Mouse (Mus musculus): ENCODE data around the gene Otog. TPM values are rescaled to one million over a fixed set of nuclear protein-coding genes. Genes with fewer than 3 reads are reported as not detected.

Otog gene
- total RNA-seq (2015; ENCODE audit: low replicate concordance): not detected in 2 replicates
- total RNA-seq (2017; ENCODE audit: low replicate concordance): not detected in 2 replicates

GRCm38 (mm10) chr7:46240696-46241095 lies at the start of gene Otog:
Gene Otog (plus strand): TSS chr7:46240987.
- no peak for ATAC-seq (replicated peaks; ENCODE audit: low FRiP score, poor library complexity, severe bottlenecking)

GRCm38 (mm10) chr7:46195356-46195755 lies 45.4 kb upstream of the Otog start:
- ATAC-seq (replicated peaks; ENCODE audit: low FRiP score, poor library complexity, severe bottlenecking): no peak

- no peak for ATAC-seq (replicated peaks; ENCODE audit: low FRiP score, poor library complexity, severe bottlenecking)
These were observed 40.8 kb upstream of the Otog start for GRCm38 (mm10) chr7:46200021-46200420.

DNA sequence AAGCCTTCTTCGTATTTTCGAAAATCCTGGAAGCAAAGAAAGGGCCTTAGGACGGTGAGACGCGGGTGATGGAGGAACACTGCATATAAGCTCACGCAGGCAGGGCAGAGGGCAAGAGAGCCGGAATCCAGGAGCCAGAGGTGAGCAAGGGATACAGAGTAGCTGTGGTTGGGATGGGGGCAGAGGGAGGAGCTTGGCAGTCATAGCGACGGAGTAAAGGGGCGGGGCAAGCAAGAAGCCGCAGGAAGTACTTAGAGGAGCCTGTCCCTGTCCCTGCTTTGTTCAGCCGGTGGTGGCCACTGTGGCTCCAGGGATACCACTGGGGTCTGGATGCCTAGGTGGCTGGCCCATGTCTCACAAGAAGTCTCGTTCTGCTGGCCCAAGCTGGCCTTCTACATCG lies 39.1 kb upstream of the Otog start:
- no peak for ATAC-seq (replicated peaks; ENCODE audit: low FRiP score, poor library complexity, severe bottlenecking)

GRCm38 (mm10) chr7:46204046-46204471 lies 36.7 kb upstream of the Otog start:
- ATAC-seq (replicated peaks; ENCODE audit: low FRiP score, poor library complexity, severe bottlenecking): no peak

GRCm38 (mm10) chr7:46204775-46205174 lies 36.0 kb upstream of the Otog start:
- no peak for ATAC-seq (replicated peaks; ENCODE audit: low FRiP score, poor library complexity, severe bottlenecking)

GRCm38 (mm10) chr7:46208131-46208530 lies 32.7 kb upstream of the Otog start:
- no peak for ATAC-seq (replicated peaks; ENCODE audit: low FRiP score, poor library complexity, severe bottlenecking)

- ATAC-seq (replicated peaks; ENCODE audit: low FRiP score, poor library complexity, severe bottlenecking): no peak
These were observed 30.5 kb upstream of the Otog start for GRCm38 (mm10) chr7:46210276-46210675.

DNA sequence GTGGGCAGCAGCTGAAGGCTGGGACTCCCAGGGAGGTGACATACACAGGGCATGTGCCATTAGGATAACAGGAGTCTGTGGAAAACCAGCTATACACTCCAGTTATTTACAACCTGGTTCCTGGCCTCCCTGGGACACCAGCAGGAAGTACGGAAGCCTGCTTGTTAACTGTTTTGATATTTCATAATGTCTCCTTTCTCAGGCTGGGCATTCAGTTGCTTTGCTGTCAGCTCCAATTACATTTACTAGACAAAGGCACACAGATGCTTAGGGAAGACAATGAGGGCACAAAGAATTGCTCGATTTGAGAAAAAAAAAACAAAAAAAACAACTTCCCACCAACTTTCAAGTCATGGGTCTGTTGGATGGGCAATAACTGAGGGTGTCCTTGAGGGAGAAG lies 24.3 kb upstream of the Otog start:
- no peak for ATAC-seq (replicated peaks; ENCODE audit: low FRiP score, poor library complexity, severe bottlenecking)

DNA sequence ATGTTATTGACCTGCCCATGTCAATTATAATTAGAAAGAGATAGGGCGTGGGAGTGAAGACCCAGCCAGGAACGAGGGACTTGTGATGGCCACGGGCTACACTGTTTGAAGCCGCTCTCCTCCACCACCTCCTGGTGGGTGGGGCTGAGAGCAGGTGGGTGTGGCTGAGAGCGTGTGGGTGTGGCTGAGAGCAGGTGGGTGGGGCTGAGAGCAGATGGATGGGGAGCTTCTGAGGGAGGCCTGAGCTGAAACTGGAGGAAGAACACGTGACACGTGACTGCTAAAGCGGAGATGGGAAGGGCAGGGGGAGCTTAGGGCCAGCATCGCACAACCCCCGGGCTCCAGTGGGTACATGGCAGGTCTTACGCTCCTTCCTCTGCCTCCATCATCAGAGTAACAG lies 22.4 kb upstream of the Otog start:
- ATAC-seq (replicated peaks; ENCODE audit: low FRiP score, poor library complexity, severe bottlenecking): peak; percentile 69

DNA sequence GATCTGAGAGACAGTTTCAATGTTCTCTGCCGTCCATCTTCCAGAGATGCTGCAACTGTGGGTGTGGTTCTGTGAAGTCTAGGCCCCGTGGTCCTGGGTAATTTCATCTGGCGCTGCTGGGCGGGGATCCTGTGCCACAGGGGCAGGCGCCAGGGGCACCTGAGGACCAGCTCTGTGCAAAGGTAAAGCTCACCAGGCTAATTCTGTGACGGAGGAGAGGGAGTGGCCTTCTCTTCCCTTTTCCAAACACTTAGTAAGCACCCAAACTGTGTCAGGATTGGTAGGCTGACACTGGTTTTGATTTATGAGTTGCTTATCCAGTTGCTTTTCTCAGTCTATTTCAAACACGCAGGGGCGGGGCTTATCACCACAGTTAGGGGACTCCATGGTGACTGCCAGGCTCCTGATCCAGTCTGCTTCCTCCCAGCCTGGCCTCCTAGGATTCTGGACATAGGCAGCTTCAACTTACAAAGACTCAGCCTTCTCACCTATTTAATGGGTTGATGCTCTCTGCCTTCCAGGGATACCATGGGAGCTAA lies 20.1 kb upstream of the Otog start:
- ATAC-seq (replicated peaks; ENCODE audit: low FRiP score, poor library complexity, severe bottlenecking): no peak

- no peak for ATAC-seq (replicated peaks; ENCODE audit: low FRiP score, poor library complexity, severe bottlenecking)
These were observed 14.5 kb upstream of the Otog start for GRCm38 (mm10) chr7:46226253-46226652.

DNA sequence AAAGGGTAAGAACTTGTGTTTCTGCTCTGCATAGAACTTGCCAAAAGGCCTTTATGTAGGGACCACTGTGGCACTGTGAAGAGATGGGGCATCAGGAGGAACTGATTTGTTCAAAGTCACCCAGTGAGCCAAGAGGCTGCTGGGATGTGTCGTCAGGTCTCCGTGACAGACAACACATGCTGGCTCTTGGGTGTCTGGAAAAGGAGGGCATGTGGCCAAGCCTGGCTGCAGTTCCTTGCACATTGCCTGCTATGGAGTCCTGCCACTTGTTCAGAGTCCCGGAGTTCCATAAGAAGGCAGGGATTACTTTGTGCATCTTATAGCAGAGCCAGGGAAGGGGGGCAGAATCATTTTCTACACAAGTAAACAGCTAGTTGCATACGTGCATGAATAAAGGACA lies 13.9 kb upstream of the Otog start:
- ATAC-seq (replicated peaks; ENCODE audit: low FRiP score, poor library complexity, severe bottlenecking): no peak

DNA sequence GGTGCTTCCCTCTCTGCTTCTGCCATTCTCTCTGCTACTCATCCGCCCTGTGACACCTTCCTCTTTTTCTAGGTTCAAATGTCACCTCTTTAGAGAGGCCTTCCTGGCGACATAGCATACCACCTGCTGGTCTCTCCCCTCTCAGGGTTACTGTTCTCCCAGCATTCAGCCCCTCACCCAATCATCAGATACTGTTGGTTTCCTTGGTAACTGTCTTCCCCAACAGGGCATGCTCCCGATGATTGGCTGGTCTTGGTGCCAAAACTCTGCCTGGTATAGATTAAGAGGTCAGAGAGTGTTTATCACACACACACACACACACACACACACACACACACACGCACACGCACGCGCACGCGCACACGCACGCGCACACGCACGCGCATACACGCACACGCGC lies 4.8 kb upstream of the Otog start:
- ATAC-seq (replicated peaks; ENCODE audit: low FRiP score, poor library complexity, severe bottlenecking): no peak

DNA sequence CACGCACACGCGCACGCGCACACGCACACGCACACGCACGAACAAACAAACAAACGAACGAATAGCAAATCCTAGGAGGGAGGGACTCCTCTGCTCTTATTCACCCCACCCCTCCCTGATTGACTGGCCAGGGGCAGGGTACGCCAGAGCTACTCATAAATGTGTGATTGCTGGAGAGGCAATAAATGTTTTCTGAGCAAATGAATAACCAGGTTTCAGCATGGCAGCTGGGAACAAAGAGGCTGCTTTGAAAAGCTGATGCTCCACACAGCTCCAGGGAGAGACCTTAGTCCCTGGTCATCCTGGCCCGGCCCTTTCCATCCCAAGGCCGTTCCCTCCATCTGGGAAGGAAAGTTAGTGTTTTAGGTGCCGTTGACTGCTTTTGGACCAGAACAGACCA lies 4.4 kb upstream of the Otog start:
- no peak for ATAC-seq (replicated peaks; ENCODE audit: low FRiP score, poor library complexity, severe bottlenecking)

GRCm38 (mm10) chr7:46237192-46237591 lies 3.6 kb upstream of the Otog start:
- ATAC-seq (replicated peaks; ENCODE audit: low FRiP score, poor library complexity, severe bottlenecking): no peak

DNA sequence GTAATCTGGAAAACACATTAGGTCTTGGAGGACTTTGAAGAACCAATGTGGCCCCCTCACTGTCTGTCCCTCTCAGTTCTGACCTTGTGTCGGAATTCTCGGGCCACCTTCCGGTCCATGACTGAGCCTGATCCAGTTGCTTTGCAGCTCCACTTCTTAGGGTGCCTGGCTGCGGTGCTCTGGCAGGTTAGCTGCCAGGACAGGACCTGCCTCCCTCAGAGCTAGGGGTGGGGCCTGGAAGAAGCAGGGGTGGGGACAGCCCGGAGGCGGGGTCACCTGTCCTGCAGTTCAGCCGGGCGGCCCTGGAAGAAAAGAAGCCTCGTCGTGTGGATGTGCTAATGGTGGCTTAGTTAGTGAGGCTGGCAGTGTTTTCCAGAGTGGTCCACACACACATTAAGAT lies 2.4 kb upstream of the Otog start, which contains the start of gene Ush1c:
Gene Ush1c (minus strand): TSS at position 158 of the 400 bp plus-strand sequence.
- no peak for ATAC-seq (replicated peaks; ENCODE audit: low FRiP score, poor library complexity, severe bottlenecking)

- no peak for ATAC-seq (replicated peaks; ENCODE audit: low FRiP score, poor library complexity, severe bottlenecking)
These were observed 696 bp upstream of the Otog start for GRCm38 (mm10) chr7:46240091-46240490.

DNA sequence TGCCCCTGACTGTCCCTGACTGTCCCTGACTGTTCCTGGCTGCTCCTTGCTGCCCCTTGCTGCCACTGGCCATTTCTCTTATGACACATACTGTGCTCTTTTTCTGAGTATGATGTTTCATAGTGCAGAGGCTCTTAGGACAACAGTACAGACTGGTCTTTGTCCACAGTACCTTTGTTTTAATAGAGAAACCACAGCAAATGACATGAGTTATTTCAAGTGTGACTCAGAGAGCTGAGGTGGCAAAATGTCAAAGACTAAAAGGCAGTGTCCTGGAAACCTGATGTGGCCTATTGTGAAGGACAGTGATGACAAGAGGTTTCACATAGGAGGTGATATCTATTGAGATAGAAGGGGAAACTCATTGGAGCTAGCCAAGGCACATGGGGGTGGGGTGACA lies 6.1 kb downstream of the Otog start:
- ATAC-seq (replicated peaks; ENCODE audit: low FRiP score, poor library complexity, severe bottlenecking): no peak

GRCm38 (mm10) chr7:46247606-46248005 lies 6.8 kb downstream of the Otog start:
- ATAC-seq (replicated peaks; ENCODE audit: low FRiP score, poor library complexity, severe bottlenecking): no peak

- no peak for ATAC-seq (replicated peaks; ENCODE audit: low FRiP score, poor library complexity, severe bottlenecking)
These were observed 11.1 kb downstream of the Otog start for GRCm38 (mm10) chr7:46251841-46252240.

- no peak for ATAC-seq (replicated peaks; ENCODE audit: low FRiP score, poor library complexity, severe bottlenecking)
These were observed 35.4 kb downstream of the Otog start for GRCm38 (mm10) chr7:46276156-46276555.

All from erythroblast, adult 5-6 weeks (primary cell).